Mouse (Mus musculus): ENCODE data around the gene Stk39.

GRCm38 (mm10) chr2:68194444-68194843 is 277.6 kb downstream of the Stk39 start:
- TF ChIP-seq POLR2A (IDR thresholded peaks at IDR 0.05; ENCODE audit: borderline replicate concordance, extremely low read depth, low read depth, low read length) (no peak), CTCF (IDR thresholded peaks at IDR 0.05; ENCODE audit: insufficient read depth, low read length) (no peak)

Data from lung, adult 2 months (tissue).